Mouse (Mus musculus) G1E (cell line): ENCODE measurements around the gene Asic2. TPM values are rescaled to one million over a fixed set of nuclear protein-coding genes. Genes with fewer than 3 reads are reported as not detected.

Experiments
- ATAC-seq: 2 replicates; pipeline ENCODE4 v1.8.0; 2016; ENCODE audit warnings: mild to moderate bottlenecking; ENCODE audit not compliant: insufficient number of reproducible peaks, poor library complexity, low FRiP score, severe bottlenecking; ENCODE audit errors: extremely low read depth
- DNase-seq: peaks from one replicate; pipeline ENCODE4 v3.0.0; 2012; ENCODE audit warnings: low spot score
- H3K27me3 ChIP-seq: 2 replicates; pipeline ENCODE4 v1.6.1; 2012; ENCODE audit warnings: mild to moderate bottlenecking, low read length, inconsistent platforms; ENCODE audit not compliant: insufficient read depth
- H3K36me3 ChIP-seq: replicated peaks from 2 replicates; pipeline ENCODE3; 2012; ENCODE audit warnings: mild to moderate bottlenecking, inconsistent platforms
- H3K4me1 ChIP-seq: 2 replicates; pipeline ENCODE4 v1.6.1; 2012; ENCODE audit warnings: low read depth, low read length, inconsistent platforms, mixed read lengths; ENCODE audit not compliant: insufficient read depth
- H3K4me3 ChIP-seq: 2 replicates; pipeline ENCODE4 v1.5.1; 2012; ENCODE audit warnings: low read depth, mild to moderate bottlenecking, inconsistent platforms, low read length, moderate library complexity, mixed read lengths
- H3K9me3 ChIP-seq: replicated peaks from 2 replicates; pipeline ENCODE4 v1.6.1; 2012; ENCODE audit warnings: inconsistent platforms
- CTCF ChIP-seq: IDR thresholded peaks from 2 replicates; pipeline ENCODE4 v1.5.1; 2012; ENCODE audit warnings: low read depth, low read length, inconsistent platforms, mixed read lengths
- GATA1 ChIP-seq: IDR thresholded peaks from 2 replicates; pipeline ENCODE4 v1.6.1; 2012; ENCODE audit warnings: borderline replicate concordance, low read length, inconsistent platforms, mixed read lengths
- GATA2 ChIP-seq: IDR thresholded peaks from 2 replicates; pipeline ENCODE4 v1.6.1; 2012; ENCODE audit warnings: low read depth, low read length, inconsistent platforms, borderline replicate concordance
- POLR2AphosphoS5 ChIP-seq: IDR thresholded peaks from 2 replicates; pipeline ENCODE4 v1.6.1; 2012; ENCODE audit warnings: low read depth, low read length, inconsistent platforms; ENCODE audit not compliant: insufficient replicate concordance
- TAL1 ChIP-seq: conservative IDR thresholded peaks from 2 replicates; pipeline ENCODE4 v1.6.1; 2012; ENCODE audit warnings: low read depth, low read length, inconsistent platforms, mixed read lengths
- polyA plus RNA-seq: library from polyadenylated mRNA; stranded (reverse); fragments of >175 nt; gene quantifications from 2 replicates; pipeline ENCODE4 v1.2.3, GENCODE M21; 2012
- total RNA-seq, 2 experiments: library from RNA; stranded (forward) in 1 of 2; stranded (reverse) in 1 of 2; fragments of 200-1000 nt in 1 of 2; fragments of >200 nt in 1 of 2; fragmentation: Nextera tagmentation in 1 of 2; gene quantifications; 2 replicates each; pipeline ENCODE4 v1.2.3; 2014 to 2017

Gene Asic2
- total and polyA plus RNA-seq, 3 experiments = 0.16 TPM; not detected in 2

DNA sequence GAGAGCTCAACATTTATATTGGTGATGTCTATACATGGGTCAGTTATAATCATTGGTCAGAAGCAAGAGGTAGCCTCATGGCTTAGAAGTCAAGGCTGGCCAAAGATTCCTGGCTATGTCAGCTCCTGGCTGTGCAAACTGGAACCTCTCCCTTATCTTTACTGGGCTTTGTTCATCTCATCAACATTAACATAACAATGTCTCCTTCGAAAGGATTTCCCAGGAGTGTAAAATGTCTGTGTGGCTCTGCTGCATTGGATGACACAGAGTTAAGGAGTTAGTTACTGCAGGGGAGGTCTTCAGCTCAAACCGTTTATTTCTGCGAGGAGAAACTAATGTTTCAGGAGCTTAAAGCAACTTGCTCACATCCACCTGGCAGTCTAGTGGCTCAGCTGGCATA is 926.6 kb downstream of the Asic2 start:
- no peaks in the 10 kb centered on the region for H3K36me3 ChIP-seq
- peaks cover 67% of the 10 kb centered on the region for H3K9me3 ChIP-seq
- H3K27me3 ChIP-seq = no peaks in the 10 kb centered on the region
- no peaks in the 10 kb centered on the region for H3K4me1 ChIP-seq
- no peak overlapping the region for H3K4me3 ChIP-seq
- no peak for ATAC-seq
- DNase-seq = no peak
- no peak for TF ChIP-seq CTCF
- TF ChIP-seq GATA2 = no peak
- TF ChIP-seq TAL1 = no peak
- no peak for TF ChIP-seq POLR2AphosphoS5
- no peak for TF ChIP-seq GATA1

DNA sequence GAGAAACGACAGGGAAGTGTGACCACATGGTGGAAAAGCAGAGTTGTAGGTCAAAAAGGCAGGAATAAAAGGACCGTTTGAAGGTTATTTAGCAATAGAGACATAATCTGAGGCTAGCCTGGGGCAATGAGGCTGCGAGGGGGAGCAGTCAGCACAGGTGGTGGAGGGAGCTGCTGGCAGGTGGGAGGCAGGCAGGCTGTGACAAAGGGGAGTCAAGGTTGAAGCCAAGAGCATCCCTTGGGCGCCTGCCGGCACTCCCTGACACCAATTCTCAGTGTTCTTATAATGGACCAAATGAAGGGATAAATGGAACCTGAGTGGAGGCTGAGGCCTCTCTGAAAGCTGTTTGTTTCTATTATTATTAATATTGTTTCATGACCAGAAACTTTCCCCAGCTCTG is 928.3 kb downstream of the Asic2 start:
- Histone ChIP-seq H3K36me3 (no peaks in the 10 kb centered on the region), H3K4me3 (no peak overlapping the region), H3K27me3 (no peaks in the 10 kb centered on the region), H3K4me1 (no peaks in the 10 kb centered on the region), H3K9me3 (peaks cover 62% of the 10 kb centered on the region)
- no peak for ATAC-seq
- no peak for TF ChIP-seq CTCF
- no peak for TF ChIP-seq TAL1
- TF ChIP-seq GATA2 = no peak
- no peak for TF ChIP-seq POLR2AphosphoS5
- no peak for TF ChIP-seq GATA1
- no peak for DNase-seq

DNA sequence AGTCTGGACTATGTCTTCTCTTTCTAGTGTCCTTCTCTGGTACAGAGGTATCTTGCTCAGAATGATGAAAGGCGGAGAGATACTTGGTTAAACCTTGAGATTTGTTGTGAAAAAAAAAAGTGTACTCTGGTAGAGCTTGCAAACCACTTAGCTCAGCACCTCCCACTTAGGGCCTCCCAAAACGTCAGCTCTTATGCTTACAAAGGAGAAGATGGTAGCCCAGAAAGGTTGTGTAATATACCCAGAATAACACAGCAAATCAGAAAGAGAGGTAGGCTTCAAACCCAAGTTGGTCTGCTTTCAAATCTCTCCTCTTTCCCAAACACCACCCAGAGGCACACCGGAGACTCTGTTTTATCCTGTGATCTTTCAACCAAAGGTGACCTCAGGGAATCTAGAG is 936.1 kb downstream of the Asic2 start:
- H3K27me3 ChIP-seq = no peaks in the 10 kb centered on the region
- H3K4me3 ChIP-seq = no peak overlapping the region
- DNase-seq = no peak
- TF ChIP-seq CTCF (no peak), GATA1 (no peak)
- H3K36me3 ChIP-seq = no peaks in the 10 kb centered on the region
- no peak for ATAC-seq
- no peaks in the 10 kb centered on the region for H3K4me1 ChIP-seq
- peaks cover 57% of the 10 kb centered on the region for H3K9me3 ChIP-seq

DNA sequence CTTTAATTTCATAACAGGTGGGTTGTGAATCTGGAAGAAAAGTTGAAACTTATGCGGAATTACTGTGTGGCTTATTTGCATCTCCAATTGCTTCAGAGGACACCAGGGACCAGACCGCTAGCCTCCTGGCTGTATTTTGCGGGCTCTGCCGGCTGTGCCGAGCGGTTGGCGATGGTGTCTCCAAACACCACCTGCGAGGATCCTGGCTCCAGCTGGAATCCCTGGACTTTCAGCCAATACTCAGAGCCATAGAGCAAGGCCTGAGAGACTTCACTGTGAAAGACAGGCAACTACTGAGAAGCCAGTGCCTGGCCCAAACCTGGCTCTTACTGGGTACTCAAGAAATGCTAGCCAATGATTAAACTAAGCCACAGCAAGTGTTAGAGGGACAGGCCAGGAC is 953.5 kb downstream of the Asic2 start:
- H3K4me1 ChIP-seq = no peaks in the 10 kb centered on the region

DNA sequence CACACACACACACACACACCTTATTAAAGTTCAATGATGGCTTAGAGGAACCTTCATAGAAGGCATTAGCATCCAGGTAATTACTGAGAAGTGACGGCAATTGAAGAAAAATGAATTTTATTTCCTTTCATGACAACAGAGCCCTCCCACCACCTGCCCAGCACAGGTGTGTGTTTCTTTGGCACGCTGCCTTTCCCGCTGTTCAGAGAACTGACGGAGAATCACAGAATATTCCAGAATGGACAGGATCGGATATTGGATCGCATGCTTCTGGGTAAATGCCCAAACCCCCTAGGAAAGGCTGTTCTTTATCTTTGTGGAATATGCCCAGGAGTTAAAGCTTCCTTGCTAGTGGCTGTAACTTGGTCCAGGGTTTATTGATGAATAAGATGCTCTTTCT is 954.8 kb downstream of the Asic2 start:
- TF ChIP-seq TAL1 (no peak), CTCF (no peak), GATA2 (no peak), POLR2AphosphoS5 (no peak), GATA1 (no peak)
- no peaks in the 10 kb centered on the region for H3K4me1 ChIP-seq
- no peaks in the 10 kb centered on the region for H3K27me3 ChIP-seq
- DNase-seq (no peak), ATAC-seq (no peak)
- H3K9me3 ChIP-seq = peaks cover 64% of the 10 kb centered on the region
- no peaks in the 10 kb centered on the region for H3K36me3 ChIP-seq
- no peak overlapping the region for H3K4me3 ChIP-seq

More for the DNA sequence above, 953.5 kb downstream of the Asic2 start:
- TF ChIP-seq POLR2AphosphoS5 (no peak), TAL1 (no peak), GATA2 (no peak), GATA1 (no peak), CTCF (no peak)
- no peak for ATAC-seq
- H3K36me3 ChIP-seq = no peaks in the 10 kb centered on the region
- H3K4me3 ChIP-seq = no peak overlapping the region
- no peak for DNase-seq
- H3K9me3 ChIP-seq = peaks cover 66% of the 10 kb centered on the region
- H3K27me3 ChIP-seq = no peaks in the 10 kb centered on the region

DNA sequence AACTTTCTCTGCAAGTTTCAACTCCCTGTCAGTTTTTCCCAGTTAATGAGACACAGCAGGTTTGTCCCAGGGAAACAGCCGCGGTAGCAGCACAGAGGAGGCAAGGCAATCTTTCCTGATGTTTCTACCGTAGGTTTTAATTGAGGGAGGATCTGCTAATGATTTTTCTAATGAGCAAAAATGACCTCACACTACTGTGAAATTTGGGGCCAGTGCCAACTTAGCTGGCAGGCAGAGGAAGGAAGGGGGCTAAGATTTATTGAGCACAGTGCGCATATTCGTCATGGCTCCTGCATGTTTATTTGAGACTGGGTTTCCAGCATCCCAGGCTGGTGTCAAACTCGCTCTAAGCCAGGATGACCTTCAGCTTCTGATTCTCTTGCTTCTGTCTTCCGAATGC is 957.5 kb downstream of the Asic2 start:
- Histone ChIP-seq H3K27me3 (no peaks in the 10 kb centered on the region), H3K4me3 (no peak overlapping the region), H3K4me1 (no peaks in the 10 kb centered on the region), H3K36me3 (no peaks in the 10 kb centered on the region), H3K9me3 (peaks cover 65% of the 10 kb centered on the region)
- DNase-seq = no peak
- TF ChIP-seq GATA2 (no peak), GATA1 (no peak), POLR2AphosphoS5 (no peak), TAL1 (no peak), CTCF (no peak)
- ATAC-seq = no peak

DNA sequence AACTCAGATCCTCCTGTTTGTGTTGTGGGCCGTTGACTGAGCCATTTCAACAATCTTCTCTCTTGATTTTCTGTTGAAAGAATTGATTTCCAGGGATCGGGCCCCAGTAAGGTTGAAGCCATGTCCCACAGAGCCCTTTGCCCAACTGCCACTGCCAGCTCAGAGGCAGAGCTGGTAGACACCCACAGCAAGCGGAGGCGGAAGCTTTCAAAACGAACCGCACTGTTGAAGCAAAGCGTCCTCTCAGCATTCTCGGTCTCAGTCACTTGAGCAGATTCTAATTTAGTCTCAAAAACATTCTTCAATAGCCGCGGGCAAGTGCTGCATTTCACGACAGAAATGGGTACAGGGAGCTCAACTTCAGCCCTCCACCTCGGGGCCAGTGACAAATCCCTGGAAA is 958.9 kb downstream of the Asic2 start:
- Histone ChIP-seq H3K4me3 (no peak overlapping the region), H3K9me3 (peaks cover 59% of the 10 kb centered on the region), H3K36me3 (no peaks in the 10 kb centered on the region), H3K4me1 (no peaks in the 10 kb centered on the region), H3K27me3 (no peaks in the 10 kb centered on the region)
- TF ChIP-seq POLR2AphosphoS5 (no peak), CTCF (no peak), GATA1 (no peak), GATA2 (no peak), TAL1 (no peak)
- DNase-seq (no peak), ATAC-seq (no peak)
